Mouse (Mus musculus): ENCODE results near the gene Rnf34. TPM values are rescaled to one million over a fixed set of nuclear protein-coding genes. Genes with fewer than 3 reads are reported as not detected.

The Rnf34 gene
- total RNA-seq, 1 experiment = 26.1 TPM

DNA sequence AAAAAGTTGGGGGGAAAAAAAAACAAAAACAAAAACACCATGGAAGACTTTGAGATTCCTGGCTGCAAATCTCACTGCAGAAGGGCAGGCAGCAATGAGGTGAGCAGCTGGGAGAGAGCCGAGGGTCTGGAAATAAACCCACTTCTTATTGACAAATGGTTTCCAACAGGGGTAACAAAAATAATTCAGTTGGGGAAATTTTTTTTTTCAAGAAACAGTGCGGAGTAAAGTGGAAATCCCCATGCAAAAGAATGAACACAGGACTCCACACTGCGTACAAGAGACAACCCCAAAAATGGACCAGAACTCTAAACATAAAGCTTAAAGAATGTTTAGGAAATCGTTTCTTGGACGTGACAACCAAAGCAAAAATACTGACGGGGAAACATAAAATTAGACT lies 43.4 kb downstream of the Rnf34 start:
- Histone ChIP-seq H3K27ac (ENCODE audit: insufficient read depth, low read depth, low read length, poor library complexity, severe bottlenecking) (no peak overlapping the region), H3K4me3 (ENCODE audit: insufficient read depth in 1 of 2, low read depth in 1 of 2, low read length in 2 of 2, poor library complexity in 1 of 2, severe bottlenecking in 1 of 2) (no peak overlapping the region), H3K36me3 (ENCODE audit: control insufficient read depth, insufficient read depth, low read length, poor library complexity, severe bottlenecking) (no peaks in the 10 kb centered on the region; the same call in 1 of the 2 replicates), H3K4me1 (ENCODE audit: control insufficient read depth in 2 of 2, insufficient read depth in 2 of 2, low read length in 2 of 2, poor library complexity in 1 of 2) (peaks cover 2 to 10% of the 10 kb centered on the region in 2 experiments), H3K9ac (ENCODE audit: insufficient read depth, low read depth, low read length, poor library complexity, severe bottlenecking) (no peak overlapping the region), H3K9me3 (ENCODE audit: control insufficient read depth, insufficient read depth, low read depth, low read length) (no peaks in the 10 kb centered on the region)
- TF ChIP-seq CHD2 (IDR thresholded peaks at IDR 0.05; ENCODE audit: low read depth, low read length) (no peak), MAFK (IDR thresholded peaks at IDR 0.05; ENCODE audit: insufficient read depth, low read depth, low read length) (no peak), HCFC1 (IDR thresholded peaks at IDR 0.05; ENCODE audit: borderline replicate concordance, insufficient read depth, low read length) (no peak), ZC3H11A (IDR thresholded peaks at IDR 0.05; ENCODE audit: borderline replicate concordance, low read depth, low read length) (no peak), ZNF384 (IDR thresholded peaks at IDR 0.05; ENCODE audit: low read depth, low read length) (no peak)
- in situ Hi-C loops (cut with MboI; ENCODE audit: low sequenced_read_pairs in 2 of 2, unreplicated experiment in 2 of 2) = no loop called here
- no peak for DNase-seq (ENCODE audit: low read depth, low spot score)

- Histone ChIP-seq H3K27ac (ENCODE audit: insufficient read depth, low read depth, low read length, poor library complexity, severe bottlenecking) (no peak overlapping the region), H3K9ac (ENCODE audit: insufficient read depth, low read depth, low read length, poor library complexity, severe bottlenecking) (no peak overlapping the region), H3K36me3 (ENCODE audit: control insufficient read depth, insufficient read depth, low read length, poor library complexity, severe bottlenecking) (no peaks in the 10 kb centered on the region), H3K9me3 (ENCODE audit: control insufficient read depth, insufficient read depth, low read depth, low read length) (no peaks in the 10 kb centered on the region), H3K4me3 (ENCODE audit: insufficient read depth in 1 of 2, low read depth in 1 of 2, low read length in 2 of 2, poor library complexity in 1 of 2, severe bottlenecking in 1 of 2) (no peak overlapping the region), H3K4me1 (ENCODE audit: control insufficient read depth in 2 of 2, insufficient read depth in 2 of 2, low read length in 2 of 2, poor library complexity in 1 of 2) (peaks cover 2 to 6% of the 10 kb centered on the region in 2 experiments; a peak in 3 of 4 replicates)
- TF ChIP-seq MAFK (IDR thresholded peaks at IDR 0.05; ENCODE audit: insufficient read depth, low read depth, low read length) = no peak
- no peak for TF ChIP-seq CHD2 (IDR thresholded peaks at IDR 0.05; ENCODE audit: low read depth, low read length)
- no peak for TF ChIP-seq ZC3H11A (IDR thresholded peaks at IDR 0.05; ENCODE audit: borderline replicate concordance, low read depth, low read length)
- peak; percentile 52 for DNase-seq (ENCODE audit: low read depth, low spot score)
- in situ Hi-C loops (cut with MboI; ENCODE audit: low sequenced_read_pairs in 2 of 2, unreplicated experiment in 2 of 2) = no loop called here
Measured at GRCm38 (mm10) chr5:122894007-122894637, 44.3 kb downstream of the Rnf34 start.

DNA sequence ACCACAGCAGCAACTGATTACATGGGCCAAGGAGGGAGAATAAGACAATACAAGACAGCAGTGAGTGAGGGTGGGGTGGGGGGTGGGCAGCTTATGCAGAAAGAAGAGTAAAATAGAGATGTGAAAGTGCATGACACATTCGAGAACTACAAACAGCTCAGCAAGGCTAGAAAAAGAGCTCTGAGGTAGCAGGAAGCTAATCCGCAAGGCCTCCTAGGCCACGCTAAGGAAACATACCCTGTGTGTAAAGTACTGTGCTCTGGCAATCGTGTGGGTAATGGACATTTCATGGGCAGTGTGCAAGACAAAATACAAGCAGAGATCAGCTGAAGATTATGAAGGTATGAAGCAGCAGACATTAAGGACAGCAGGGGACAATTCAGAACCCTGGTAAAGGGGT lies 45.0 kb downstream of the Rnf34 start:
- H3K4me1 ChIP-seq (ENCODE audit: control insufficient read depth in 2 of 2, insufficient read depth in 2 of 2, low read length in 2 of 2, poor library complexity in 1 of 2) = peaks cover 2 to 4% of the 10 kb centered on the region in 2 experiments; a peak in 3 of 4 replicates
- no peaks in the 10 kb centered on the region for H3K36me3 ChIP-seq (ENCODE audit: control insufficient read depth, insufficient read depth, low read length, poor library complexity, severe bottlenecking)
- H3K27ac ChIP-seq (ENCODE audit: insufficient read depth, low read depth, low read length, poor library complexity, severe bottlenecking) = no peak overlapping the region
- in situ Hi-C loops (cut with MboI; ENCODE audit: low sequenced_read_pairs in 2 of 2, unreplicated experiment in 2 of 2) = no loop called here
- no peak for DNase-seq (ENCODE audit: low read depth, low spot score)
- no peak overlapping the region for H3K4me3 ChIP-seq (ENCODE audit: insufficient read depth in 1 of 2, low read depth in 1 of 2, low read length in 2 of 2, poor library complexity in 1 of 2, severe bottlenecking in 1 of 2)
- no peak overlapping the region for H3K9ac ChIP-seq (ENCODE audit: insufficient read depth, low read depth, low read length, poor library complexity, severe bottlenecking)
- TF ChIP-seq ZNF384 (IDR thresholded peaks at IDR 0.05; ENCODE audit: low read depth, low read length) (no peak), ZC3H11A (IDR thresholded peaks at IDR 0.05; ENCODE audit: borderline replicate concordance, low read depth, low read length) (no peak), CHD2 (IDR thresholded peaks at IDR 0.05; ENCODE audit: low read depth, low read length) (no peak), MAFK (IDR thresholded peaks at IDR 0.05; ENCODE audit: insufficient read depth, low read depth, low read length) (no peak), HCFC1 (IDR thresholded peaks at IDR 0.05; ENCODE audit: borderline replicate concordance, insufficient read depth, low read length) (no peak)
- H3K9me3 ChIP-seq (ENCODE audit: control insufficient read depth, insufficient read depth, low read depth, low read length) = no peaks in the 10 kb centered on the region

GRCm38 (mm10) chr5:122898153-122898552 lies 48.3 kb downstream of the Rnf34 start:
- DNase-seq (ENCODE audit: low read depth, low spot score) = no peak
- H3K9ac ChIP-seq (ENCODE audit: insufficient read depth, low read depth, low read length, poor library complexity, severe bottlenecking) = no peak overlapping the region
- in situ Hi-C loops (cut with MboI; ENCODE audit: low sequenced_read_pairs in 2 of 2, unreplicated experiment in 2 of 2) = no loop called here
- no peaks in the 10 kb centered on the region for H3K4me1 ChIP-seq (ENCODE audit: control insufficient read depth in 2 of 2, insufficient read depth in 2 of 2, low read length in 2 of 2, poor library complexity in 1 of 2)
- no peak overlapping the region for H3K27ac ChIP-seq (ENCODE audit: insufficient read depth, low read depth, low read length, poor library complexity, severe bottlenecking)
- H3K9me3 ChIP-seq (ENCODE audit: control insufficient read depth, insufficient read depth, low read depth, low read length) = no peaks in the 10 kb centered on the region
- no peaks in the 10 kb centered on the region for H3K36me3 ChIP-seq (ENCODE audit: control insufficient read depth, insufficient read depth, low read length, poor library complexity, severe bottlenecking)
- TF ChIP-seq HCFC1 (IDR thresholded peaks at IDR 0.05; ENCODE audit: borderline replicate concordance, insufficient read depth, low read length) (no peak), ZC3H11A (IDR thresholded peaks at IDR 0.05; ENCODE audit: borderline replicate concordance, low read depth, low read length) (no peak)
- H3K4me3 ChIP-seq (ENCODE audit: insufficient read depth in 1 of 2, low read depth in 1 of 2, low read length in 2 of 2, poor library complexity in 1 of 2, severe bottlenecking in 1 of 2) = no peak overlapping the region

All from ES-E14 (cell line).